Mouse (Mus musculus): ENCODE data around the gene Gm9048.
"Not testable (repeated sequence)": the region's sequence is repeated elsewhere in the genome, so short reads cannot be mapped to it uniquely, and the experiment has no call there.

Gm9048 gene

DNA sequence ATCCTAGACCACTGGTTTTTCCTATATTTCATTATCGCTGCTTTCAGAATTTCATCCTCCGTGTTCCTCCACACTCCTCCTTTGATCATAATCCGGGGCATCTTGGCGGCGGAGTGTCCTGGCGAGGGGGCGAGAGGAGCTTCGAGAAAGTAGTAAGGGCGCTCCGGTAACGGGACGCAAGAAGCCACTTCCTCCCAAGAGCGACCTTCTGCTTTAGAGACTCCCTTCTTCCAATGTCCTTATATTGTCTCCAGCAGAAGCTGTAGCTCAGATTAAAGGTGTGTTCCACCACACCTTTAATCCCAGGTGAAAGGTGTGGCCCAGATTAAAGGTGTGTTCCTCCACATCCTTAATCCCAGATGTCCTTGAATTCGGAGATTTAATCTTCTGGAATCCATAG lies at the start of gene Gm9048:
Gm9048 (minus strand) TSS at position 101 of the 400 bp plus-strand sequence.
- DNase-seq (ENCODE audit: low read depth, low spot score): not testable (repeated sequence)

DNA sequence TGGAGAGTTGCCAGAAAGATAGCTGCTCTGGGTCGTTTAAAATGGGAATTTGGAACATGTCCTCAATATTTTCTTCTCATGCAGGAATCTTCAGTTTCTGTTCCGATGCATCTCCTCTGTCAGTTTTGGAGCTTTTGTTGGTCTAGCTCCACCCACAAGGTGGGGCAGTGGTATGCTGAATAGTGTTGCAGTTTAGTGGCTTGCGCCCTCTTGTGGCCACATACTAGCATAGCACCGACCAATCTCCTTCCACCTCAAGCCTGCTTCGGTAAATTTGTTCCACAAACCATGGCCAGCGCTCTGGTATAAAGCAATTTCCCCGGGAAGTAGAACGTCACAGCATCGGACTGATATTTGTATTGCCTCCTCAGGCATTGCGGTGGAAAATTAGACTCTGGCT lies 22.0 kb upstream of the Gm9048 start:
- peak; percentile 20 for DNase-seq (ENCODE audit: low read depth, low spot score)

DNA sequence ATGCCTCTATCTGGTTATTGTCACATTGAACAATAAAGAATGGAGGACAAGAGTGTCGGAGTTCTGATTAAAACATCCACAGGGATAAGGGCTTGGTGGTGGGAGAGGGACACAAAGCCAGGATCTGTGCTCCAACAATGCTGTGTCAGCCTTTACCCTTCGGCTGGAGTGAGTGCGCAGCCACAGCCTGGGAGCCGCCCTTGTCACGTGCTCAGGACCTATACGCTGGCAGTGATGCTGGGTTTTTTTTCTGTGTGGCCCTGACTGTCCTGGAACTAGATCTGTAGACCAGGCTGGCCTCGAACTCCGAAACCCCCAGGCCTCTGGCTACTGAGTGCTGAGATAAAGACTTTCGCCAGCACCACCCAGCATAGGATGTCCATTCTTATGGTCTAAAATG lies 21.0 kb upstream of the Gm9048 start:
- no peak for DNase-seq (ENCODE audit: low read depth, low spot score)

DNA sequence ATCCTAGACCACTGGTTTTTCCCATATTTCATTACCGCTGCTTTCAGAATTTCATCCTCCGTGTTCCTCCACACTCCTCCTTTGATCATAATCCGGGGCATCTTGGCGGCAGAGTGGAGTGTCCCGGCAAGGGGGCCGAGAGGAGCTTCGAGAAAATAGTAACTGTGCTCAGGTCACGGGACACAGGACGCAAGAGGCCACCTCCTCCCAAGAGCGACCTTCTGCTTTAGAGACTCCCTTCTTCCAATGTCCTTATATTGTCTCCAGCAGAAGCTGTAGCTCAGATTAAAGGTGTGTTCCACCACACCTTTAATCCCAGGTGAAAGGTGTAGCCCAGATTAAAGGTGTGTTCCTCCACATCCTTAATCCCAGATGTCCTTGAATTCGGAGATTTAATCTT lies 5.5 kb upstream of the Gm9048 start, which contains the start of gene Gm9049:
Gm9049 (minus strand) TSS at position 101 of the 400 bp plus-strand sequence.
- DNase-seq (ENCODE audit: low read depth, low spot score): not testable (repeated sequence)

DNA sequence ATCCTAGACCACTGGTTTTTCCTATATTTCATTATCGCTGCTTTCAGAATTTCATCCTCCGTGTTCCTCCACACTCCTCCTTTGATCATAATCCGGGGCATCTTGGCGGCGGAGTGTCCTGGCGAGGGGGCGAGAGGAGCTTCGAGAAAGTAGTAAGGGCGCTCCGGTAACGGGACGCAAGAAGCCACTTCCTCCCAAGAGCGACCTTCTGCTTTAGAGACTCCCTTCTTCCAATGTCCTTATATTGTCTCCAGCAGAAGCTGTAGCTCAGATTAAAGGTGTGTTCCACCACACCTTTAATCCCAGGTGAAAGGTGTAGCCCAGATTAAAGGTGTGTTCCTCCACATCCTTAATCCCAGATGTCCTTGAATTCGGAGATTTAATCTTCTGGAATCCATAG lies 5.3 kb downstream of the Gm9048 start, which contains the start of gene Gm9046:
Gm9046 (minus strand) TSS at position 101 of the 400 bp plus-strand sequence.
- DNase-seq (ENCODE audit: low read depth, low spot score): not testable (repeated sequence)

DNA sequence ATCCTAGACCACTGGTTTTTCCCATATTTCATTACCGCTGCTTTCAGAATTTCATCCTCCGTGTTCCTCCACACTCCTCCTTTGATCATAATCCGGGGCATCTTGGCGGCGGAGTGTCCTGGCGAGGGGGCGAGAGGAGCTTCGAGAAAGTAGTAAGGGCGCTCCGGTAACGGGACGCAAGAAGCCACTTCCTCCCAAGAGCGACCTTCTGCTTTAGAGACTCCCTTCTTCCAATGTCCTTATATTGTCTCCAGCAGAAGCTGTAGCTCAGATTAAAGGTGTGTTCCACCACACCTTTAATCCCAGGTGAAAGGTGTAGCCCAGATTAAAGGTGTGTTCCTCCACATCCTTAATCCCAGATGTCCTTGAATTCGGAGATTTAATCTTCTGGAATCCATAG lies 10.7 kb downstream of the Gm9048 start, which contains the start of gene Gm9045:
Gm9045 (minus strand) TSS at position 101 of the 400 bp plus-strand sequence.
- not testable (repeated sequence) for DNase-seq (ENCODE audit: low read depth, low spot score)

DNA sequence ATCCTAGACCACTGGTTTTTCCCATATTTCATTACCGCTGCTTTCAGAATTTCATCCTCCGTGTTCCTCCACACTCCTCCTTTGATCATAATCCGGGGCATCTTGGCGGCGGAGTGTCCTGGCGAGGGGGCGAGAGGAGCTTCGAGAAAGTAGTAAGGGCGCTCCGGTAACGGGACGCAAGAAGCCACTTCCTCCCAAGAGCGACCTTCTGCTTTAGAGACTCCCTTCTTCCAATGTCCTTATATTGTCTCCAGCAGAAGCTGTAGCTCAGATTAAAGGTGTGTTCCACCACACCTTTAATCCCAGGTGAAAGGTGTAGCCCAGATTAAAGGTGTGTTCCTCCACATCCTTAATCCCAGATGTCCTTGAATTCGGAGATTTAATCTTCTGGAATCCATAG lies 16.2 kb downstream of the Gm9048 start, which contains the start of gene Gm9044:
Gm9044 (minus strand) TSS at position 101 of the 400 bp plus-strand sequence.
- not testable (repeated sequence) for DNase-seq (ENCODE audit: low read depth, low spot score)

DNA sequence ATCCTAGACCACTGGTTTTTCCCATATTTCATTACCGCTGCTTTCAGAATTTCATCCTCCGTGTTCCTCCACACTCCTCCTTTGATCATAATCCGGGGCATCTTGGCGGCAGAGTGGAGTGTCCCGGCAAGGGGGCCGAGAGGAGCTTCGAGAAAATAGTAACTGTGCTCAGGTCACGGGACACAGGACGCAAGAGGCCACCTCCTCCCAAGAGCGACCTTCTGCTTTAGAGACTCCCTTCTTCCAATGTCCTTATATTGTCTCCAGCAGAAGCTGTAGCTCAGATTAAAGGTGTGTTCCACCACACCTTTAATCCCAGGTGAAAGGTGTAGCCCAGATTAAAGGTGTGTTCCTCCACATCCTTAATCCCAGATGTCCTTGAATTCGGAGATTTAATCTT lies 21.6 kb downstream of the Gm9048 start, which contains the start of gene Gm9040:
Gm9040 (minus strand) TSS at position 101 of the 400 bp plus-strand sequence.
- not testable (repeated sequence) for DNase-seq (ENCODE audit: low read depth, low spot score)

DNA sequence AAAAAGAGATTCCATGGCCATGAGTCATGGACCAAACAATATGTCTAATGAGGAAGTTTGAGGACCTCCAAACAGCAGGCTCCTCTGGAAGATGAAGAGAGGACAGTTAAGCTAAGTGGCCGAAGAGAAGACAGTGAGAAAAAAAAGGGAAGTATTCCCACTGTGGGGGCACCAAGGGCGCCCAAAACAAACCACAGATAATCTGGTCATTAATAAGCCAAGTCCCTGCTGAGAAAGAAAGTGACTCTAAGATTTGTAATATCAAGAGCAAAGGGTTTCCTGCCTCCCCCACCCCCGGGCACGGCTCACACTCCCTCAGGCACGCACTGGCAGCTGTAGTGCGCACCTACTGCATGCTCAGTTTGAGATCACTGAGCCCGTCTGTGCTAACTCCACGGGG lies 29.5 kb downstream of the Gm9048 start:
- DNase-seq (ENCODE audit: low read depth, low spot score): no peak

DNA sequence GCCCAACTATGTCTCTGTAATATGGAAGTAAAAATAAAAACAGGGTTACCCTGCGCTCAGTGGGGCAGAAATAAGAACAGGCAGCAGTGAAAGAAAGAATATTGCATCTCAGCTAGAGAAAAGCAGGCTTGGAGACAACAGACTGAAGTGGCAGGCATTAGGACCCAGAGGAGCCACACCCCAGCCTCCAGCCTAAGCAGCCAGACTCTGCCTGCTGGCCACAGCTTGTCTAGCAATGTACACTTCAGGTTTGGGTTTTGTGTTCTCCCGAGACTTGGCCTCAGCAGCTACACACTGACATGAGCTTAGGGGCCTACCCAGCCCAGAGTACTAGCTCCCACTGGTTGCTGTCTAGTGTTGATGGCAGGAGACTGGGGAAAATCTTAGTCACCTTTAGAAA lies 46.3 kb downstream of the Gm9048 start:
- not testable (repeated sequence) for DNase-seq (ENCODE audit: low read depth, low spot score)

All from c-Kit-negative CD71-positive TER-119-positive erythroid progenitor cells, embryonic 14.5 days (primary cell).